Mouse (Mus musculus): ENCODE results near the gene Gm3618. TPM values are rescaled to one million over a fixed set of nuclear protein-coding genes. Genes with fewer than 3 reads are reported as not detected.
A peak's percentile ranks its signal among the peaks of the same experiment; 100 is the strongest.
"Not testable (repeated sequence)": the region's sequence is repeated elsewhere in the genome, so short reads cannot be mapped to it uniquely, and the experiment has no call there.

Gm3618 gene
- total RNA-seq (2021) = not detected

DNA sequence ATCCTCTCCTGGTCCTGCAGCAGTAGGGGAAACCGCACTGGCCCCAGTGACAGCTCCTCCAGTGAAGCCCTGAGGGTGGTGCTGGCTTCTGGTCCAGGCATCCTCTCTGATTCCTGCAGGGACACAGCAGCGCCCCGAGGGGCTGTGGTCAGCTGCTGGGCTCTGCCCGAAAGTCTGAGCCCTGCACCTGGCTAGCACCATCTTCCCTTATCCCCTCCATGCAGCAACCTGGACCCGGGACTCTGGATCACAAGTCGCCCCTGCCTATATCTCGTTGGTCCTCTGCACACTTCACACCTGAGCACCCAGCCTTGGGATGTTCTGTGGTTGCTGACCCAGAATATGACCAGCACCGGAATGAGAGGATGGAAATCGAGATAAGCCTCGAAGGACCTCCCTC, at the start of gene Gm3618:
Gene Gm3618 (minus strand): TSS at position 101 of the 400 bp plus-strand sequence.
- intact Hi-C loops (cut with DNase I); DNase-seq: not testable (repeated sequence)

DNA sequence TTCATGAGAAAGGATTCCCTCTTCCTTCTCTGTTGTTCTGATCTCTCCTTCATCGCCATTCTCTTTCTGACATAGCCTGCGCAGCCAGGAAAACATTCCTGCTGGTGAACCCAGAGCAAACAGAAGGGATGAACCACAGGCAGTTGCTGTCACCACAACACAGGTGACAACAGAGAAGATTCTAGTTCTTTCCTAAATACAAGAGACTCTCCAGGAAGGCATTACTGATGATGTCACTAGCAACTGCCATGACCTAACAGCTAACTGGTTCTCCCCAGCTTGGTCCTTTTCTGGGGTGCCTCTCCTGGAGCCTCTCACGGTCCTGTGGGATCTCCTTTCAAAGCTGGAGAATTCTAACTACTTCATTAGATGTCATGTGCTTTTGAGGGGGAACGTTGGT, 46.7 kb upstream of the Gm3618 start, which contains the start of gene Gm16440:
Gene Gm16440 (minus strand): TSS at position 101 of the 400 bp plus-strand sequence.
- DNase-seq; intact Hi-C loops (cut with DNase I): not testable (repeated sequence)

DNA sequence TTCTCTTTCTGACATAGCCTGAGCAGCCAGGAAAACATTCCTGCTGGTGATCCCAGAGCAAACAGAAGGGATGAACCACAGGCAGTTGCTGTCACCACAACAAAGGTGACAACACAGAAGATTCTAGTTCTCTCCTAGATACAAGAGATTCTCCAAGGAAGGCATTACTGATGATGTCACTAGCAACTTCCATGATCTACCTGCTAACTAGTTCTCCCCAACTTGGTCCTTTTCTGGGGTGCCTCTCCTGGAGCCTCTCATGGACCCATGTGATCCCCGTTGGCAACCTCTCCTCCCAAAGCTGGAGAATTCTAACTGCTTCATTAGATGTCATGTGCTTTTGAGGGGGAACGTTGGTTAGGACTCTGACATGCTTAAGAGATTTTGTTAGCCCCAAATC, 38.7 kb downstream of the Gm3618 start, which contains the start of gene Gm21103:
Gene Gm21103 (minus strand): TSS at position 101 of the 400 bp plus-strand sequence.
- intact Hi-C loops (cut with DNase I); DNase-seq: not testable (repeated sequence)

DNA sequence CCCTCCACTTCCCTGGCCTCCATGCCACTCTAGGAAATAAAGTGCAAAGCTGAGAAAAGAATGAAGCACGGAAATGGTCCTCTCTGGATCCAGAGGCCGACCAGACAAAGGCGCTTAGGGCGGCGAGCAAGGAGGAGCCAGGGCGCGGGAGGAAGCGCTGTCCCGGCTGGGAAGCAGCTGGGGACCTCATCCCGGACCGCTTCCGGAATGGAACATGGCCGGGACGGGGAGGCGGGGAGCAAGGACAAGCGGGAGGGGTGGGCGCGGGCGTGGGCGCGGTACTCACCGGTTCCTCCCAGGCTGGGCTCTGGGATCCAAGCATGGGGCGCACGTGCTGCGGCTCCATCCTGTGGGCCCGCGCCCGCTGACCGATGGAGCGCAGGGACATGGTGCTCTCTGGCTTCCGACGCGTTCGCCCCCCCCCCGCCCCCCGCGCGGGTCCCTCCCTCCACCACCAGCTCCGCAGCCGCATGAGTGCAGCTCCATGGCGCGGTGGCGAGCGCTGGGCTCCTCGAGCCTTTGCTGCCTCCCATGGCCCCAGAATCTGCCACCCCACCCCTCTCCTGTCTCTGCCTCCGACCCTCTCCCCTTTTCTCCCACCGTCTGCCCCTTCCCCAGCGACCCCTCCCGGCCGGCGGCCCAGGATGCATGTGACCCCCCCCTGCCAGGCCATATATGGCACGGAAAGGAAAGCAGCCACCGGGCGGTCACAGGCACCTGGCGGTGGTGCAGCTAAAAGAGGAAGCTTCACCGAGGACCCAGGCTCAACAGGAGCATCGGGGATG, 56.4 kb downstream of the Gm3618 start, which contains the start of gene Gm3411:
Gene Gm3411 (minus strand): TSS at position 320 of the 785 bp plus-strand sequence.
- intact Hi-C loops (cut with DNase I) = not testable (repeated sequence)
- peak; percentile 71 to 76 for DNase-seq

Other genes starting within 250 kb of the Gm3618 start
- 1 to 10 TPM in 1 of 2 experiments, not detected in 1; 1.1 TPM for gene Gm8206, start 249.7 kb downstream of the Gm3618 start, total RNA-seq (2021)
- under 1 TPM; 0.36 to 0.57 TPM for gene Gm3468, start 235.0 kb downstream of the Gm3618 start, total RNA-seq (2021)
- not detected for gene Gm3476, start 217.9 kb downstream of the Gm3618 start, total RNA-seq (2021)
- gene Gm21560, start 124.4 kb downstream of the Gm3618 start, total RNA-seq (2021) = 1 to 10 TPM; 1.2 to 1.3 TPM
- gene Gm3411, start 56.4 kb downstream of the Gm3618 start, total RNA-seq (2021) = 1 to 10 TPM in 1 of 2 experiments, under 1 TPM in 1; 0.89 to 1.4 TPM
- gene Gm21103, start 38.8 kb downstream of the Gm3618 start, total RNA-seq (2021) = not detected
- not detected for gene Gm16440, start 46.6 kb upstream of the Gm3618 start, total RNA-seq (2021)
- under 1 TPM in 1 of 2 experiments, not detected in 1; 0.89 TPM for gene Gm3591, start 68.8 kb upstream of the Gm3618 start, total RNA-seq (2021)
- not detected for gene Gm3594, start 100.9 kb upstream of the Gm3618 start, total RNA-seq (2021)
- not detected for gene Gm8356, start 193.6 kb upstream of the Gm3618 start, total RNA-seq (2021)
- 1 to 10 TPM; 1.2 to 1.4 TPM for gene Gm3629, start 246.9 kb upstream of the Gm3618 start, total RNA-seq (2021)

Data from heart, postnatal 10 days (tissue).